7 mouse cellular contexts compared by ENCODE assay signal in genomic region chr11:4217914-4218629, GRCm38 (mm10). TPM values are rescaled to one million over a fixed set of nuclear protein-coding genes. Genes with fewer than 3 reads are reported as not detected.
DNase-seq lines count a peak whose midpoint lies in the region; ATAC-seq lines count a peak whose summit lies in the region.

TSS of gene Castor1 (plus strand) at chr11:4218225.

- H3K4me2 ChIP-seq in midbrain, embryonic 11.5 days, result peak within 1 kb of the TSS; percentile 68

- H3K9me3 ChIP-seq in midbrain, embryonic 11.5 days (ENCODE audit: control insufficient read depth, low read length), result no peaks in the 10 kb centered on the region

- peak; percentile 83 to 85 for DNase-seq in adrenal gland, adult 18-20 months (ENCODE audit: low spot score in 2 of 2)
- peak; percentile 88 for DNase-seq in embryo, embryonic 11 days
- DNase-seq in gastrocnemius, postnatal 14 days, result peak; percentile 89
- DNase-seq in left cerebral cortex, postnatal 4 days, result peak; percentile 57
- peak; percentile 95 for DNase-seq in midbrain, embryonic 11.5 days (ENCODE audit: low spot score, missing footprints)
- peak; percentile 85 for DNase-seq in skeletal muscle tissue, adult 2 months (ENCODE audit: low read depth, low spot score)

- WGBS in midbrain, embryonic 11.5 days, result 3% methylated on average over 56 of the region's 56 CpGs

- intact Hi-C loops in gastrocnemius, postnatal 14 days (cut with DNase I; ENCODE audit: low total_unique reads), result loop anchor here (2.0 kb wide), 1 partner anchor 83 kb away; the partner anchor contains the start of gene Rnf215
- intact Hi-C loops in left cerebral cortex, postnatal 4 days (cut with DNase I), result loop anchor here (2.0 kb wide), 1 partner anchor 83 kb away; the partner anchor contains the start of gene Rnf215

- H3K27ac ChIP-seq in midbrain, embryonic 11.5 days (ENCODE audit: low read depth, low read length), result no peak within 1 kb of the TSS

- peak; percentile 91 for ATAC-seq in inflammation-experienced regulatory T-cells, adult 6 months
- peak; percentile 86 for ATAC-seq in midbrain, embryonic 11.5 days (ENCODE audit: low FRiP score)

- H3K27me3 ChIP-seq in midbrain, embryonic 11.5 days (ENCODE audit: control insufficient read depth, insufficient read depth, low read length), result peaks cover 18% of the 10 kb centered on the region

- H3K4me3 ChIP-seq in midbrain, embryonic 11.5 days (ENCODE audit: low read depth, low read length), result peak within 1 kb of the TSS; percentile 28

- peaks cover 4% of the 10 kb centered on the region; the same call in 1 of the 2 replicates for H3K36me3 ChIP-seq in midbrain, embryonic 11.5 days (ENCODE audit: control insufficient read depth, insufficient read depth, low read length)

- peaks cover 5% of the 10 kb centered on the region; the same call in 1 of the 2 replicates for H3K4me1 ChIP-seq in midbrain, embryonic 11.5 days (ENCODE audit: control insufficient read depth, insufficient read depth, low read length)

- peak within 1 kb of the TSS; percentile 35; the same call in 1 of the 2 replicates for H3K9ac ChIP-seq in midbrain, embryonic 11.5 days (ENCODE audit: low read length)

RNA-seq across cellular contexts. Expression of gene Castor1, which starts in this region (rescaled TPM):
- total RNA-seq in adrenal gland, adult 18-20 months (2021), result 1 to 10 TPM; 3.0 to 5.1 TPM
- total RNA-seq in gastrocnemius, postnatal 14 days (2021), result 1 to 10 TPM; 4.3 to 8.9 TPM
- polyA plus RNA-seq in inflammation-experienced regulatory T-cells, adult 6 months (2017; shearing (Covaris generic)), result 10 to 100 TPM; 25.7 to 42.0 (median 37.8) TPM
- 1 to 10 TPM; 1.8 to 1.9 TPM for total RNA-seq in left cerebral cortex, postnatal 4 days (2021)
- polyA plus RNA-seq in midbrain, embryonic 11.5 days (2014; fragmentation: Nextera tagmentation; extraction: Ambion mirVana), result 2.5 and 2.7 TPM in 2 replicates
